Mouse (Mus musculus) kidney, adult 11 months (tissue): ENCODE results near the gene Ncf4.
A peak's percentile ranks its signal among the peaks of the same experiment; 100 is the strongest.
"Not testable (repeated sequence)": the region's sequence is repeated elsewhere in the genome, so short reads cannot be mapped to it uniquely, and the experiment has no call there.

ENCODE experiments used
- DNase-seq: peaks from one replicate; pipeline ENCODE4 v3.0.0; 2022

Ncf4 gene

GRCm38 (mm10) chr15:78254751-78255150, 10.2 kb downstream of the Ncf4 start:
- peak; percentile 9 for DNase-seq

DNA sequence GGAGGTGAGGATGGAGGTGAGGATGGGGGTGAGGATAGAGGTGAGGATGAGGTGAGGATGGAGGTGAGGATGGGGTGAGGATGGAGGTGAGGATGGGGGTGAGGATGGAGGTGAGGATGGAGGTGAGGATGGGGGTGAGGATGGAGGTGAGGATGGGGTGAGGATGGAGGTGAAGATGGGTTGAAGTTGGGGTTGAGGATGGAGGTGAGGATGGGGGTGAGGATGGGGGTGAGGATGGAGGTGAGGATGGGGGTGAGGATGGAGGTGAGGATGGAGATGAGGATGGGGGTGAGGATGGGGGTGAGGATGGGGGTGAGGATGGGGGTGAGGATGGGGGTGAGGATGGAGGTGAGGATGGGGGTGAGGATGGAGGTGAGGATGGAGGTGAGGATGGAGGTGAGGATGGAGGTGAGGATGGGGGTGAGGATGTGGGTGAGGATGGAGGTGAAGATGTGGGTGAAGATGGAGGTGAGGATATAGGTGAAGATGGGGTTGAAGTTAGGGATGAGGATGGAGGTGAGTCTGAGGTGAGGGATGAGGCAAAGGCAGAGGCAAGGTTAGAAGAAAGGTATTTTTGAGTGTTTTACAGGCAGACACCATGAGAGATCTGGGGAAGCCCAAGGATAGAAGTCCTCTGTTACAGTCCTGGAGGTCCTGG, 12.1 kb downstream of the Ncf4 start:
- not testable (repeated sequence) for DNase-seq

- DNase-seq = no peak
Measured at GRCm38 (mm10) chr15:78257326-78258050, 12.9 kb downstream of the Ncf4 start.

DNA sequence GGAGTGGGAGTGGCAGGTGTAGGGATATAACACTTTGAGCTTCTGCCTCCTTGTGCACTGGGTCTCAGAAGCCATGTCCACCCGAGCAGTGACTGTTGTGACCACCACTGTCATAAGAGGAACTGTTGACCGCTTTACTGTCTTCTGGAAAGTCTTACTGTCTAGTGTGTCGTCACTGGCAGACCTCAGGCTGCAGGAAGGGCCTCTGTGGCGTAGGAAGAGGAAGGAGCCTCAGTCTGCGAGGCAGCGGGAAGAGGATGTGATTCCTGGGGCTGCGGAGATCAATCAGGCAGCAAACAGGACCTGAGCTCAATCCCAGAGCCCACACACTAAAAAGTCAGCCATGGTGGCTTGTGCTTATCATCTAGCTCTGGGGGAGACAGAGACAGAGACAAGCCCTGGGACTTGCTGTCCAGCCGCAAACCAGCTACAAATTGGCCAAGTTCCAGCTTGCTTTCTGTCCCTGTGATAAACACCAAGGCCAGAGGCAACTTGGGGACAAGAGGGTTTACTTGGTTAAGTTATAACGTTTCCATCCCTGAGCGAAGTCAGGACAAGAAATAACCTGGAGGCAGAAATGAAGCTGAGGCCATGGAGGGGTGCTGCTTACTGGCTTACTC, 13.8 kb downstream of the Ncf4 start:
- DNase-seq = peak; percentile 7

DNA sequence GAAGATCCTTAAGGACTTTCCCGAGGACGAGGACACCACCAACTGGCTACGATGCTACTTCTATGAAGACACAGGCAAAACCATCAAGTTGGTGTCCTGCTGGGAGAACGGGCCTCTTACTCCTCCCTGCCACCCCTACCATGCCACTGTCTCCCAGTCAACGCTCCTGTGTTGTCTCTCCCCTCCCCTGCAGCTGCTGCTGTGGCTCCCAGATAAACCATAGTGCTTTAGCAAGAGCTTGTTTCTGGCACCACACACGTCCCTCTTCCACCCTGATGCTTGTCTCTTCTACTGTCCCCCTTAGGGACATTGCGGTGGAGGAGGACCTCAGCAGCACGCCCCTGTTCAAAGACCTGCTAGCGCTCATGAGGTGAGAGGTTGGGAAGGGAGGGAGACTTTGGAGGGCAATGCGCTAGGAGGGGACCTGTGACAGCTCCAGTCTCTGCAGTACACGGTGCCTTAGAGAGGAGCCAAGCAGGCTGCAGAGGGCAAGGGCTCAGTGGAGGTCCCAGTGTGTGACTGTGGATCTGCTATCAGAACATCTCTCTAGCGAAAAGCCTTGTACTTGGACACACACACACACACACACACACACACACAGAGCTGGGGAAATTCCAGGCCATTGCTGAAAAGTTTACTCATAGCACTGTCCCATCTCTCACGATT, 16.2 kb downstream of the Ncf4 start:
- DNase-seq = no peak

- no peak for DNase-seq
Measured at GRCm38 (mm10) chr15:78263286-78263685, 18.7 kb downstream of the Ncf4 start.

DNA sequence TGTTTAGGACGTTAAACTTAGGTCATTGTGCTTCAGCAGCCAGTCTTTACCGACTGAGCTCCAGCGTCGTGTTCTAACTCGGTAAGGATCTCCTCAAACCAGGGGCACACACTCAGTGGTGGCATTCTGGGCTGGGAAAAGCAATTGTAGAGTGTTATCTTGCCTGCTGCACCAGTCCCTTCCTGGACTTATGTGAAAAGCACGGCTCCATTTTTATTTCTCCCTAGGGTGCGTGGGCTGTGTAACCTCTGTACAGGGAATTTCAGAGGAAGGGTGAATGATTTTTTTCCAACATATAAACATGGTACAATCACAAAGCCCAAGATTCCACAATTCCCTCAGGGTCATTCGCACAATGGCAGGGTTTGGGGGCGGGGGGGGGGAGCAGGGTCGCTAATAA, 22.8 kb downstream of the Ncf4 start:
- no peak for DNase-seq

DNA sequence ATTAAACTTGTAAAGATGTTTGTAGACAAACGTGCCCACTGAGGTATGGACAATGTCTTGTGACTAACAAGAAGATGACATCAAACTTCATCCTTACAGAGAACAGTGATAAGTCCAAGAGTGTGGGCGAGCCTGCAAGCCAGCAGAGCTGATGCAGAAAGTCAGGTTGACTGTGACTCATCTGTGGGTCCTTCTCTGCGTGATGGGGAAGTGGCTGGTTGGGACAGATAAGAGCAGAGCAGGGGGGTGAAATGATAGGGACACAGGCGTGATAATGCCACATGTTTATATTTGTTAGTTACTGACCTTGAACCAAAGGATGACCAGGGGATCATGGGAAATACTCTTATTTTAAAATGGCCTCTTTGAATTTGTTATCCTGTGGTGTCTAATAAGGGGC, 23.3 kb downstream of the Ncf4 start:
- DNase-seq = no peak

- DNase-seq = no peak
Measured at GRCm38 (mm10) chr15:78271208-78271607, 26.6 kb downstream of the Ncf4 start.

DNA sequence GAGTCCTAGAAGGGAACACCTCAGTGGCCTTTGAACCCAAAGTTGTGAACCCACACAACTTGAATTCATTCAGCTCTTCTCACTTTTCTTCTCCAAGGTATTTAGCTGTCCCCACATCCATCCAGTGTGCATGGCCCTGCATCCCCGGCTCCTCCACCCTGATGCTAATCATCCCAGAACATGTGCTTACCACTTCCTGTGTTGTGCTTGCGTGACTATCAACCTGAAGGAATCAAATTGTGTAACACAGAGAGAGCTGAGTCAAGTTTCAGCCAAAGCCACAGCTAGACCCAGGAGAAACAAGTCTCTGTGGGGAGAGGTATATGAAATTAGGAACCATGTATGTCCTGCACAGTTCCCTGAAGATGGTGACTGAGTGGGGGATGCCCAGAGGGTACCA, 33.7 kb downstream of the Ncf4 start:
- no peak for DNase-seq

- DNase-seq = no peak
Measured at GRCm38 (mm10) chr15:78287941-78288340, 43.3 kb downstream of the Ncf4 start.

GRCm38 (mm10) chr15:78289775-78290174, 45.2 kb downstream of the Ncf4 start:
- DNase-seq = not testable (repeated sequence)

DNA sequence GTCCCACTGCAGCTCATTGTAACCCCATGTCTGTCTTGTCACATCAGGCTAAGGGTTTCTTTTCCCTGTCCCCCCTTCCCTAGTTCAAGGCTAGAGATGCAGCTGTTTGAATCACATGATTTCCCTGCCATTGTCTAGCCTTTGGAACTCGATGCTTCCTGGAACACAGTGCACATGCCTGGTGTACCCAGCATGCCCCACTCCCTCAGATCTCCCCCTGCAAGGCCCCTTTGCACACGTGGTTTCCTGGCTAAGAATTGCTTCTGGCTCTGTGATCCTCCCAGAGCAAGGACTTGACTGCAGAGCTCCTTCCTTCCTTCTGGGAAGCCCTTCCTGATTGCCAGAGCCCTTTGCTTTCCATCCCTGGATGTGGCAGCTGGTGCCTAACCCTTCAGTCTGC, 48.6 kb downstream of the Ncf4 start:
- not testable (repeated sequence) for DNase-seq

DNA sequence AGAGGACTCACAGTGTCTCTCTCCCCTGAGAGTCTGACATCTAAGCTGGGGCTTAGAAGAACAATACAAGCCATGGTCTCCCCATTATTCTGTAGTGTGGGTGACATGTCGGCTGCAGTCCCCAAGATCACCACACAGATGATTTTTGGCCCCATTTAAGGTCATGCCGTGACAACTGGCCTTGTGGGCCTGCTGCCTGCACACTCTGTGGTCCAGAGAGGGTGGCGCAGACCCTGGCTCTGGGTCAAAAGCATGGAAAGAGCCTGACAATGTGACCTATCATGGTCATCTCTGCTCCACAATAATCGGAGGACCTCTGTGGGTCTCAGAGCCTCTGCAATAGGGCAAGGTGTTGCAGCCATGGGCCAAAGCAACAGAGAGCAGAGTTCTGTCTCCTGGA, 49.1 kb downstream of the Ncf4 start:
- no peak for DNase-seq

- no peak for DNase-seq
Measured at GRCm38 (mm10) chr15:78298558-78298957, 54.0 kb downstream of the Ncf4 start.

DNA sequence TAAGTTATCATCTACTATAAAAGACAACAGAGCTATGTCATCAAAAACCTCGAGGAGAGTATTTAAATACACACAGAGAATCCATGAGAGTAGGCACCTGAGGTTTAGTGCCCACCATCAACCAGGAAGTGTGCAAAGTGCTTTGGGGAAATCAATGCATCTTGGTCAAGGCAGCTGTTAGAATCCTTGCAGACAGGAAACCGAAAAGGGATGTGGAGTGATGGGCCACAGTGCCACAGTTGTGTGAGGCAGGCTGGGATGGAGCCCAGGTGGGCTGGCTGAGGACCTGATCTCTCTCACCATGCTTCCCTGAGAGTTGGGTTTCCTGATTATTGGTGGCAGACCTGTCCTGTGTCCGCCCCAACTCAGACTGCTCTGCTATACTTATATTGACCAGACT, 55.0 kb downstream of the Ncf4 start:
- DNase-seq = no peak

DNA sequence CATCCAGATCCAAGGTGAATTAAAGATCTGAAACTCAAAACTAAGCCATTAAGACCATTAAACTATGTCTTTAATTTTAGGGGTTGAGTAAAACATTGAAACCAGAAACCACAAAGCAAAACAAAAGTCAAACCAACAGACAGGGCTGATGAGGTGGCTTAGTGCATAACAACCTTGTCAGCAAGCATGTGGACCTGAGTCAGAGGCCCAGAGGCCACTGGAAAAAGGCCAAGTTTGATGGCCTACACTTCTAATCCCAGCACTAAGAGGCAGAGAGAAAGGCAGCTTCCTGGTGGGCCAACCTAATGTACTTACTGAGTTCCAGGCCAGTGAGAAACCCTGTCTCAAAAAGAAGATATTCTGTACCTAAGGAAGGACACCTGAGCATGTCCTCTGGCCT, 56.2 kb downstream of the Ncf4 start:
- no peak for DNase-seq

DNA sequence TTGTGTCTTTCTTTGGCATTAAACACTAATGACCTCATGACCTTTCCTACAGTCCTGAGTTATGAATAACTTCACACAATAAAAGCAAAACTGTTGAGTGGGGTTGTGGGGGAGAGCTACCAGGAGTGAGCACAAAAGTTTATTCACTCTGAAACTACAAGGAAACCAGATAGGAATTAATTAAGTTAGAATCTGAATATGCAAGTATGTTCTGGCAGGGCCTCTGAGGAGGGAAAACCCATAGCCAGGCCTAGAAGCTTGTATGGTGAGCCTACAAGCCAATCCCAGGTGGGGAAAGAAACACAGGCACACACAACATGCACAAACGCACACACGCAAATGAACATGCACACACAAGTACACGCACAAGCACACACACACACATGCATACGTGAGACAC, 58.1 kb downstream of the Ncf4 start:
- no peak for DNase-seq

- no peak for DNase-seq
Measured at GRCm38 (mm10) chr15:78303665-78304233, 59.1 kb downstream of the Ncf4 start.

- DNase-seq = no peak
Measured at GRCm38 (mm10) chr15:78305341-78305933, 60.8 kb downstream of the Ncf4 start, which contains the start of gene Csf2rb2. Gene Csf2rb2 (minus strand): TSS chr15:78305721.

DNA sequence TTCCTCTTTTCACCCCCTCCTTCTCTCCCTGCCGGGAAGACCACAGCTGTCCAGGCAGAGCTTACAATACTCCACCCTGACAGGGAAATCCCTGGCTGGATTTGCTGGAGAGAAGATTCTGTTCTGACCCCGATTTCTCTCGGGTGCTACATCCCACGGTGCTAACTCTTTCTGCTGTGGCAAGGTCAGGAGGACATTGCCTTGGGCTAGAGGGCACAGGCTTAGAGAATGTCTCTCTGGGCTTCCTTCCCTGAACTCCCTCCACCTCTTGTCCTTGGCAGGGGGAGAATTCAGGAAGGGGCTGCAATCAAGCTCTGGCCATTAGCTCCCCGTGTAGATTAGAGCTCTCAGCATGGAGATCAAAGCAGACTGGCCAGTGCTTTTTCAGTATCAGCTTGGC, 65.3 kb downstream of the Ncf4 start:
- no peak for DNase-seq

DNA sequence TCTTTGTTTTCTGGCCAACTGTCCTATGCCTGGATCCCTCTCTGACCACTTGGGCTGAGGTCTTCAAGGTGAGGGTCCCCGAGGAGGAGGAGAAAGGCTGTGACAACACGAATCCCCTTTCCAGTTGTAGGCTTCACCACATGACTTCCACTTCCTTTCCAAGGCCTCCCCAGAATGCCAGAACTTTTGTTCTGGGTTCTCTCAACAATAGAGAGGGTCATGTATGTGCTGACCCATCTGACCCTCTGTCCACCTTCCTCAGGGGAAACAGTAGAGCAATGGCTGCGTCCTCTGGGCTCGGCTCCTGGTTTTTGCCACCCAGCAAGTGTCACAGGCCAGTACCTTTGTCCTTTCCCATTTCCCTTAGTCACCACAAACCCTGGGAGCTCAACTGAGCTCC, 66.4 kb downstream of the Ncf4 start:
- DNase-seq = no peak
